Mouse (Mus musculus): ENCODE results near the gene Gm27021. TPM values are rescaled to one million over a fixed set of nuclear protein-coding genes. Genes with fewer than 3 reads are reported as not detected.
"Not testable (repeated sequence)": the region's sequence is repeated elsewhere in the genome, so short reads cannot be mapped to it uniquely, and the experiment has no call there.

Gene Gm27021
- polyA plus RNA-seq, 1 experiment from 2014 or later, result 3.8 TPM

DNA sequence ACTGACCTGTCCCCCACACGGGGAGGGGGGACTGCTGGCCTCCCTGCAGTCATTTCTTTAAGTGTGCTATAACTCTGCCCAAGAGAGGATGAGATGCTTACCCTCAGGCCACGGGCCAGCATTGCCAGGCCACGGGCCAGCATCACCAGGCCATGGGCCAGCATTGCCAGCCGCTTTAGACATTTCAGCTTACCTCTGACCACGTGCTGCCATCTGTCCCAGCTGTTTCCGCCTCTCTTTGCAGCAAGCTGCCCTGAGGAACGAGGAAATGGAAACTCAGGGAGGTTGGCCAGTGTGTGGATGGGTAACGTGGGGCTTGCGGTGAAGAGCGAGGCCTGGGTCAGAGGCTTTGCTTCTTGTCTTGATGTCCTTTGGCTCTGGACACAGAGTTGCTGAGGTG lies 13.2 kb upstream of the Gm27021 start:
- WGBS, result 82% methylated on average over 10 of the region's 10 CpGs
- Histone ChIP-seq H3K27ac (no peak overlapping the region), H3K4me1 (peaks cover 4% of the 10 kb centered on the region), H3K9me3 (replicated peaks) (no peaks in the 10 kb centered on the region), H3K4me3 (no peak overlapping the region), H3K27me3 (ENCODE audit: low read depth, poor library complexity, severe bottlenecking) (peaks cover 22% of the 10 kb centered on the region; the same call in 1 of the 2 replicates), H3K36me3 (no peaks in the 10 kb centered on the region)
- DNase-seq (ENCODE audit: low spot score), result no peak

DNA sequence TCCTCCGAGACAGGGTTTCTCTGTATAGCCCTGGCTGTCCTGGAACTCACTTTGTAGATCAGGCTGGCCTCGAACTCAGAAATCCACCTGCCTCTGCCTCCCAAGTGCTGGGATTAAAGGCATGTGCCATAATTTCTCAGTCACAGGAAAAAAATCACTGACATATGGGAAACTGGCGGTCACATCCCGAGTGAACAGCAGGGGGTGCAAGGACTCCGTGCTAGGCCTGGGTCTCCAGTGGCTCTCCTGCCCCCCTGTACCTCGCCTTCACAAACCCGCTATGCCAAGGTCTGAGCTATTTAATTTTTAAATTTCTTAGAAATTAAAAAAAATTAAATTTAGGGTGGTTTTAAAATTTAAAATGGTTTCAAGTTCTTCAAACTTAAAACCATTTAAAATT lies 12.5 kb upstream of the Gm27021 start:
- peak; percentile 53 for DNase-seq (ENCODE audit: low spot score)
- not testable (repeated sequence) for H3K36me3 ChIP-seq; H3K4me1 ChIP-seq; H3K9me3 ChIP-seq (replicated peaks); H3K4me3 ChIP-seq; H3K27ac ChIP-seq
- peaks cover 21% of the 10 kb centered on the region; the same call in 1 of the 2 replicates for H3K27me3 ChIP-seq (ENCODE audit: low read depth, poor library complexity, severe bottlenecking)
- 68% methylated on average over 7 of the region's 7 CpGs for WGBS

- H3K27me3 ChIP-seq (ENCODE audit: low read depth, poor library complexity, severe bottlenecking), result peaks cover 21% of the 10 kb centered on the region; the same call in 1 of the 2 replicates
- DNase-seq (ENCODE audit: low spot score), result no peak
- no peak overlapping the region for H3K4me3 ChIP-seq
- H3K9me3 ChIP-seq (replicated peaks), result no peaks in the 10 kb centered on the region
- no peak overlapping the region for H3K27ac ChIP-seq
- peaks cover 4% of the 10 kb centered on the region for H3K4me1 ChIP-seq
- H3K36me3 ChIP-seq, result peaks cover 6% of the 10 kb centered on the region; the same call in 1 of the 2 replicates
- WGBS, result 60% methylated on average over 11 of the region's 11 CpGs
These were observed 11.9 kb upstream of the Gm27021 start for GRCm38 (mm10) chr8:120679629-120680387.

GRCm38 (mm10) chr8:120678447-120678846 lies 10.6 kb upstream of the Gm27021 start:
- Histone ChIP-seq H3K4me1 (no peaks in the 10 kb centered on the region), H3K36me3 (peaks cover 15% of the 10 kb centered on the region), H3K27ac (no peak overlapping the region), H3K9me3 (replicated peaks) (no peaks in the 10 kb centered on the region), H3K4me3 (no peak overlapping the region), H3K27me3 (ENCODE audit: low read depth, poor library complexity, severe bottlenecking) (peaks cover 21% of the 10 kb centered on the region; the same call in 1 of the 2 replicates)
- DNase-seq (ENCODE audit: low spot score), result peak; percentile 91
- 17% methylated on average over 10 of the region's 10 CpGs for WGBS

DNA sequence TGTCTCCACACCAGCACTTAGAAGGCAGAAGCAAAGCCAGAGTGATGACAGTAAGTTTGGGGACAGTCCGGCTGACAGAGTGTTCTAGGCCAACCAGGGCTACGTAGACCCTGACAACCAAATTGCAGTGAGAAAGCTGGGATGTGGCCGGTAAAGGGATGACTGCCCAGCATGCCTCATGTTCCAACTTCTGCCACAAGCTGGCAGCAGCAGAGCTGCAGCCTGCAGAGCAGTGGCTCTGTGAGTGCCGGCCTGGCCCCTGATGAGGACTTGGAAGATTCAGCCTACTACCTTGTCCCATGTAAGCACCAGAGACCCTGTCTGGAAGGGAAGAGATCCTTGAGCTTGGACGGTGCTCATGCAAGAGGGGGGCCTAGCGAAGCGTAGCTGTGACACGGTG lies 7.8 kb upstream of the Gm27021 start:
- Histone ChIP-seq H3K9me3 (replicated peaks) (no peaks in the 10 kb centered on the region), H3K4me1 (no peaks in the 10 kb centered on the region), H3K4me3 (no peak overlapping the region), H3K27ac (no peak overlapping the region), H3K27me3 (ENCODE audit: low read depth, poor library complexity, severe bottlenecking) (0 out of 2 replicates have a peak, but pooled peaks cover 5% of the 10 kb centered on the region), H3K36me3 (peaks cover 43% of the 10 kb centered on the region)
- 78% methylated on average over 8 of the region's 8 CpGs for WGBS
- no peak for DNase-seq (ENCODE audit: low spot score)

GRCm38 (mm10) chr8:120673298-120673697 lies 5.4 kb upstream of the Gm27021 start:
- no peak overlapping the region for H3K27ac ChIP-seq
- no peaks in the 10 kb centered on the region for H3K27me3 ChIP-seq (ENCODE audit: low read depth, poor library complexity, severe bottlenecking)
- no peaks in the 10 kb centered on the region for H3K9me3 ChIP-seq (replicated peaks)
- peaks cover 9% of the 10 kb centered on the region; the same call in 1 of the 2 replicates for H3K4me1 ChIP-seq
- DNase-seq (ENCODE audit: low spot score), result no peak
- peaks cover 54% of the 10 kb centered on the region for H3K36me3 ChIP-seq
- H3K4me3 ChIP-seq, result no peak overlapping the region
- WGBS, result 95% methylated on average over 7 of the region's 7 CpGs

DNA sequence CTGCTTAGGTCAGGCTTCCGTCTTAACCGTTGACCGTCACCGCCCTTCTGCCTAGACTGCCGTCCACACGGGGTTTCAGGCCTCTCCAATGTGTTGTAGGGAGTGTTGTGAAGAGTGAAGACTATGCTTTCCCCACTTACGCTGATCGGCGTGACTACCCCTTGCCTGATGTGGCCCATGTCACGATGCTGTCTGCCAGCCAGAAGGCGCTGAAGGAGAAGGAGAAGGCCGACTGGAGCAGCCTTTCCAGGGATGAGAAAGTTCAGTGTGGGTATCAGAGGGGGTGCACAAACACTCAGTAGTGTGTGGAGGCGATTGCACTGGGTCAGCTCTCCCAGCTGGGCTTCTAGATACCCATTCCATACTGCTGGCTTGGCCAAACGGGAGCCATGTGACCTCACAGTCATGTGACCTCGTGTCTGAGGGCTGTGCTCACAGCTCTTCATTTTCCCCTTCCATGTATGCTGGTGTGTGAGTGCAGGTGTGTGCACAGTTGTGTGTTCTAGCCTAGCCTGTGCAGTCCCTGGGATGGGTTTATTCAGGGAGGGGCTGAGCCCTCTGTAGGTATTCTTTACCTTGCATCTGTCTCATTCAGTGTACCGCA lies 4.8 kb upstream of the Gm27021 start:
- Histone ChIP-seq H3K27me3 (ENCODE audit: low read depth, poor library complexity, severe bottlenecking) (no peaks in the 10 kb centered on the region), H3K4me3 (no peak overlapping the region), H3K36me3 (peaks cover 54% of the 10 kb centered on the region), H3K9me3 (replicated peaks) (no peaks in the 10 kb centered on the region), H3K27ac (no peak overlapping the region), H3K4me1 (peaks cover 9% of the 10 kb centered on the region; the same call in 1 of the 2 replicates)
- WGBS, result 94% methylated on average over 16 of the region's 16 CpGs
- DNase-seq (ENCODE audit: low spot score), result no peak

DNA sequence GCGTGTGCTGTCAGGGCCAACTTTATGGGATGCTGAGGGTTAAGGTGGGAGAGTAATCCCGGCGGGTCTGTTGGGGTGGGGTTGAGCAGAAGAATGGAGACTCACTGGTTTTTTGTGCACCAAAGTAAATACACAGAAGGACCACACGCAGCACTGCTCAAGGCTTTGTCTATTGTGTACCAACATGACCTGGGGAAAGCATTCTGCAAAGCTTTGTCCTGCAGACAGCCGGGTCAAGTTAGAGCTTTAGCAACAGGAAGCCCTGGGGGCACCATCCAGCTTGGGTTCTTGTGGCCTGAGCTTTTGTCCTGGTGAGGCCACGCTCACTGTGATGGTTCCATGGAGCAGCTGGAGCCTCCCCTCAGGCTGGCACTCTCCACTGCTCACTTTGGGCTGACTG lies 3.9 kb upstream of the Gm27021 start:
- DNase-seq (ENCODE audit: low spot score), result no peak

DNA sequence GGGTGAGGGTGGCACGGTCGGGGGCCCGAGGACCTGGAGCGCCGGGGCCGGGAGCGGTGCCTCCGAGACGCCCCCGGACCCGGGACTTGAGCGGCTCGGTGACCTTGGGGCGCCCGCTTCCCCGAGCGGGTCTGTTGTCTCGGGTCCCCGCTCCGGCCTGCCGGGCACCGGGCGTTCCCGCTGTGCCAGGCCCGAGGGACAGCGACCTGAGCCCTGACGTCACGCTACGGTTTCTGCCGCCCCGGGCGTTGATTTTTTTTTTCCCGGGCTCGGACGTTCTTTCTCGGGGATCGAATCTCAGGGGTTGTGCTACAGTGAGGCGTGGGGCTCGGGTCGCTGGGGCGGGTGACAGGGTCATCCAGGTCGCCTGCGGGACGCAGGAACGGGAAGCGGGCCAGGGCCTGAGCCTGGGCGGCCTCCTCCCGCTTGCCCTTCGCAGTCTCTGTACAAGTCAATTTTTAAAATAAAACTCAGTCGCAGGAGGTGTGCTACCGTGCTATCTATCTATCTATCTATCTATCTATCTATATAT lies 561 bp upstream of the Gm27021 start, which contains the start of gene Emc8:
TSS of gene Emc8 (minus strand) at position 200 of the 532 bp plus-strand sequence.
- Histone ChIP-seq H3K36me3 (peaks cover 58% of the 10 kb centered on the region), H3K9me3 (replicated peaks) (no peaks in the 10 kb centered on the region), H3K27me3 (ENCODE audit: low read depth, poor library complexity, severe bottlenecking) (no peaks in the 10 kb centered on the region), H3K4me1 (peaks cover 33% of the 10 kb centered on the region), H3K4me3 (peak within 1 kb of the TSS; percentile 99), H3K27ac (peak within 1 kb of the TSS; percentile 96)
- no peak for DNase-seq (ENCODE audit: low spot score)
- under 1% methylated on average over 51 of the region's 51 CpGs for WGBS

More for the DNA sequence above, 3.9 kb upstream of the Gm27021 start:
- no peaks in the 10 kb centered on the region for H3K27me3 ChIP-seq (ENCODE audit: low read depth, poor library complexity, severe bottlenecking)
- no peaks in the 10 kb centered on the region for H3K9me3 ChIP-seq (replicated peaks)
- H3K36me3 ChIP-seq, result peaks cover 54% of the 10 kb centered on the region
- no peak overlapping the region for H3K4me3 ChIP-seq
- H3K27ac ChIP-seq, result no peak overlapping the region
- 84% methylated on average over 6 of the region's 6 CpGs for WGBS
- H3K4me1 ChIP-seq, result peaks cover 13% of the 10 kb centered on the region

DNA sequence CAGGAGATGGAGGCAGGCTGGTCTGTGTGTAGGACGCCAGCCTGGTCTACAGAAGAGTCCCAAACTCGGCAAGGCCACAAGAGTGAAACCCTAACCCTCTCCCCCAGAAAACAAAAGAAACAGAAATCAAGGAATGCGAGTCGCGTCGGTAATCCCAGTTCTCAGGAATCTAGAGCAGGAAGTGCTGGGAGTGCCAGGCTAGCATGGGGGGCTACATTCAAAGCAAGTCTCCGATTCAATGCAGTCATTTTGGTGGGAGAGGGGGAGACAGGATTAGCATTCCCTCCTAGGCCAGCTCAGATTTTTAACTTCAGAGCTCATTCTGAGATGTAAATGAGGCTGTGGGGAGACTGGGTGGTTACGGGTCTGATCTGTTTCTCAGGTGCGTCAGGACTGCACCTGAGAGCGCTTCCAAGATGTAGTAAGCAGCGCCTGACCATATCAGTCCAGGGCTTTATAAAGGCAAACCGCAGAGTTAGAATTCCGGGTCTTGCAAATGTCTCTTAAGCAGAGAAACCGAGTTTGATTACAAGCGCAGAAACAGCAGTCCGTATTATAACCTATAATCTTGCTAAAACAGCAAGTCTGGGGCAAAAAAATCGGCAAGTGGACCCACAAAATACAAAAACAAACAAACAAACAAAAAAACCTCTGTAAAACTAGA lies 940 bp downstream of the Gm27021 start:
- no peak for DNase-seq (ENCODE audit: low spot score)
- Histone ChIP-seq H3K4me1 (peaks cover 33% of the 10 kb centered on the region), H3K36me3 (peaks cover 46% of the 10 kb centered on the region)

DNA sequence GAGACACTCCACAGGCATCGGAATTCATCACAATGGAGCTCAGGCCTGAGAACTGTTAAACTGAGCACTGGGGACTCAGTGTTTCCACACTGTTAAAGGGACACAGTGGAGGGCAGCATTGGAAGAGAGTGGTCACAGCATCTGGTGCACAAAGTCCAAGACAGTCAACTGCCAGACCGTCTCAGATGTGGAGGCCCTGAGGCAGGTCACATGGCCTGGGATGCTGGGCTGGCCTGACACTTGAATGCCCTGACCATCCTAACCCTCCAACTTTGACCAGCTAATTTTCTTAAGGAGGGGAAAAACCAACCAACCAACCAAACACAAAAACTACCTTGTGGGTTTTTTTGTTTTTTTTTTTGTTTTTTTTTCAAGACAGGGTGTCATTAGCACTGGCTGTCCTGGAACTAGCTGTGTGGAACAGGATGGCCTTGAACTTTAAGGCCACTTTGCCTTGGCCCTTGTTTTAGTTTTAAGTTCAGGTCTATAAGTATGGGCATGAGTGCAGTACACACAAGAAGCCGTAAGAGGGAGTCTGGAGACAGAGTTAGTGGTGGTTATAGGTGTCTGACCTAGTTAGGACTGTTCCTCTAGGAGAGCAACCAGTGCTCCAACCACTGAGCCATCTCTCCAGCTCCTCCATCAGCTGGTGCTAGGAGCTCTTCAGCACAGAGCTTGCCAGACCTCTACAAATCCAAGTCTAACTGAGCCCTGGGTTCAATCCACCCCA lies 2.0 kb downstream of the Gm27021 start:
- no peak for DNase-seq (ENCODE audit: low spot score)
- Histone ChIP-seq H3K4me1 (peaks cover 33% of the 10 kb centered on the region), H3K4me3 (peak overlapping the region; percentile 99), H3K27ac (peak overlapping the region; percentile 96; the same call in 1 of the 2 replicates), H3K36me3 (peaks cover 40% of the 10 kb centered on the region), H3K9me3 (replicated peaks) (no peaks in the 10 kb centered on the region), H3K27me3 (ENCODE audit: low read depth, poor library complexity, severe bottlenecking) (no peaks in the 10 kb centered on the region)
- WGBS, result 83% methylated on average over 3 of the region's 3 CpGs

More for the DNA sequence above, 940 bp downstream of the Gm27021 start:
- H3K9me3 ChIP-seq (replicated peaks), result no peaks in the 10 kb centered on the region
- 5% methylated on average over 17 of the region's 17 CpGs for WGBS
- peak overlapping the region; percentile 96 for H3K27ac ChIP-seq
- peak overlapping the region; percentile 99 for H3K4me3 ChIP-seq
- no peaks in the 10 kb centered on the region for H3K27me3 ChIP-seq (ENCODE audit: low read depth, poor library complexity, severe bottlenecking)

GRCm38 (mm10) chr8:120664566-120664965 lies 3.3 kb downstream of the Gm27021 start:
- 90% methylated on average over 6 of the region's 6 CpGs for WGBS
- no peaks in the 10 kb centered on the region for H3K27me3 ChIP-seq (ENCODE audit: low read depth, poor library complexity, severe bottlenecking)
- no peak for DNase-seq (ENCODE audit: low spot score)
- peaks cover 33% of the 10 kb centered on the region for H3K4me1 ChIP-seq
- no peak overlapping the region for H3K27ac ChIP-seq
- no peak overlapping the region for H3K4me3 ChIP-seq
- peaks cover 40% of the 10 kb centered on the region for H3K36me3 ChIP-seq
- H3K9me3 ChIP-seq (replicated peaks), result no peaks in the 10 kb centered on the region
